Mouse (Mus musculus) lung, embryonic 15.5 days (tissue): Measurements from ENCODE around the gene Gm14632. TPM values are rescaled to one million over a fixed set of nuclear protein-coding genes. Genes with fewer than 3 reads are reported as not detected.
"Not testable (repeated sequence)": the region's sequence is repeated elsewhere in the genome, so short reads cannot be mapped to it uniquely, and the experiment has no call there.

Experiments
- ATAC-seq: fragments of 200-750 bp; cut with Nextera tagmentation; 2 replicates; pipeline ENCODE4 v1.8.0; 2017; ENCODE audit warnings: moderate number of reproducible peaks, borderline replicate concordance; ENCODE audit not compliant: low FRiP score, low TSS enrichment; ENCODE audit errors: extremely low read depth
- H3K27ac ChIP-seq: fragments of 300-500 bp; sonication (generic); 2 replicates; pipeline ENCODE4 v1.5.1; 2015; ENCODE audit warnings: moderate library complexity, mild to moderate bottlenecking, inconsistent platforms
- H3K27me3 ChIP-seq: fragments of 300-500 bp; sonication (generic); 2 replicates; pipeline ENCODE4 v1.6.1; 2015; ENCODE audit warnings: inconsistent platforms
- H3K36me3 ChIP-seq: fragments of 300-500 bp; sonication (generic); 2 replicates; pipeline ENCODE4 v1.6.1; 2015; ENCODE audit warnings: inconsistent platforms
- H3K4me1 ChIP-seq: fragments of 300-500 bp; sonication (generic); 2 replicates; pipeline ENCODE4 v1.6.1; 2015; ENCODE audit warnings: inconsistent platforms
- H3K4me2 ChIP-seq: fragments of 300-500 bp; sonication (generic); 2 replicates; pipeline ENCODE4 v1.6.1; 2015; ENCODE audit warnings: inconsistent platforms, mild to moderate bottlenecking, moderate library complexity
- H3K4me3 ChIP-seq: fragments of 300-500 bp; sonication (generic); 2 replicates; pipeline ENCODE4 v1.5.1; 2015; ENCODE audit warnings: mild to moderate bottlenecking, inconsistent platforms
- H3K9ac ChIP-seq: fragments of 300-500 bp; sonication (generic); 2 replicates; pipeline ENCODE4 v1.6.1; 2015; ENCODE audit warnings: inconsistent platforms
- H3K9me3 ChIP-seq: fragments of 300-500 bp; sonication (generic); 2 replicates; pipeline ENCODE4 v1.6.1; 2016; ENCODE audit warnings: inconsistent platforms
- WGBS: fragments of 180-500 bp; shearing (Covaris S2); methylation state at CpG from one replicate; pipeline ENCODE4 v1.1.7; 2015; 5-methylcytosine and 5-hydroxymethylcytosine counted together
- polyA plus RNA-seq: library from polyadenylated mRNA; unstranded; fragments of >200 nt; fragmentation: Nextera tagmentation; extraction: Ambion mirVana; gene quantifications from 2 replicates; pipeline ENCODE4 v1.2.1, GENCODE M21; 2015

Gene Gm14632
- polyA plus RNA-seq: not detected in 2 replicates

DNA sequence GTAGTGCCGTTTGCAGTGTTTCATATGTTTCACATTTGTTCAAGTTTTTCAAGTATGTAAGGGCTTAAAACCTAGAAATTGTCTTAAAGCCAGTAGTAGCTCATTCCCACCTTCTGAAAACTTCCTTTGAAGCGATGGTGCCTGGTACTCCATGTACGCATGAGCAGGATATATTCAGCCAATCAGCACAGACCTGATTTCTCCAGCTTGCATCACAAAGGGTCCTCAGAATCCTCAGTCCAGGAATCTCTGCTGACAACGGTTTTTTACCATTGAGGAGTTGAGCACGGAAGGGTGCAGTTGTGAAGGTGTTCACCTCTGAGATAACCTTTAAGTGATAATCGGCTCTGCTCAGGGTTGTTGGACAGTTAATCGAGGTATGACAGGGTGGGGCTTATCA, at the start of gene Gm14632:
Gene Gm14632, plus strand, starts transcription at position 301 of the 400 bp plus-strand sequence.
- H3K4me1 ChIP-seq, H3K9me3 ChIP-seq, H3K27ac ChIP-seq, H3K4me2 ChIP-seq, H3K4me3 ChIP-seq, ATAC-seq, H3K36me3 ChIP-seq, H3K9ac ChIP-seq, H3K27me3 ChIP-seq: not testable (repeated sequence)
- WGBS: 81% methylated on average over 5 of the region's 7 CpGs
